Mouse (Mus musculus) kidney, adult 10 weeks (tissue): ENCODE data around the gene Fiz1. TPM values are rescaled to one million over a fixed set of nuclear protein-coding genes. Genes with fewer than 3 reads are reported as not detected.

ENCODE experiments used
- polyA plus RNA-seq: library from polyadenylated mRNA; stranded (reverse); fragments of 350-450 nt; fragmentation: Illumina TruSeq; extraction: RNeasy Lipid Tissue Mini Kit (QIAGEN cat#74804); gene quantifications from one replicate; pipeline ENCODE4 v1.2.3, GENCODE M21; 2014; ENCODE audit warnings: low read depth, low replicate concordance

Fiz1 gene
- 11.1 TPM for polyA plus RNA-seq

DNA sequence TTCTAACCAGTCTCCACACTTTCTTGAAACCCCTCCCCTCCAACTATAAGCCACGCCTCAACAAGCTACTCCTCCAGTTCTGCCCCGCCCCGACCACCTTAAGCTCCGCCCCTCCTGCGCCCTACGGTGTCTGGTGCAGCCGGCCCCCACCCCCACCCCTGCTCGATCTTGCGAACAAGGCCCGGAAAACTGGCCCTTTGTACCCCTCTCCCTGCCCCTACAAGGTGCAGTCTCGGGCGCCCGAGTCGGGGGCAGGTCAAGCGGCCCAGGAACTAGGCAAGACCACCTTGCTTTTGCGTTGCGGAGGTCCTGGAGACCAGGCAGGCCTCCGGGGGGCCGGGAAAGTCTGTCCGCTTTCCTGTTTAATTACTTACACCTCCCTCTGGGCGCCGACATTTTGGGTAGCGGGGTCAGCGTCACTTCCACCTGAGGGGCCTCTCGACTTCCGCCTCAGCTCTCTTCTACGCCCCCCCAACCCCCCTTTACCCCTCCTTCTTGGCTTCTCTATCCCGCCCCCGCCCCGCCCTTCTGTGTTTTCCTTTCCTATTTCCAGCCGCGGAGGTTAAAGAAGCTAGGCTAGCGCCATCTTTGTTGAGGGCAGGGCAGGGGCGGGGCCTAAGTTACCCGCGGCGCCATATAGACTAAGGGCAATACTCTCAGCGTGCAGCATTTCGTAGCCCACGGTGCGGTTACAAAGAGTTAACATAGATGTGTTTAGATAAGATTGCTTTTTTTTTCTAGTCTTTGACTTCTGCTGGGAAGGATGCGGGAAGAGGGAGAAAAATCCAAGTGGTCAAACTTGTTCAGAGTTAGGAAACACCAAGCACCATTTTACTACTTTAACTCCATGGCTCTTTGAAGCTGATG is at the start of gene Fiz1, which contains the start of gene Zfp524:
Gene Fiz1 (minus strand): TSS at position 447 of the 867 bp plus-strand sequence.
Gene Zfp524 (plus strand): TSS at position 165 of the 867 bp plus-strand sequence.

DNA sequence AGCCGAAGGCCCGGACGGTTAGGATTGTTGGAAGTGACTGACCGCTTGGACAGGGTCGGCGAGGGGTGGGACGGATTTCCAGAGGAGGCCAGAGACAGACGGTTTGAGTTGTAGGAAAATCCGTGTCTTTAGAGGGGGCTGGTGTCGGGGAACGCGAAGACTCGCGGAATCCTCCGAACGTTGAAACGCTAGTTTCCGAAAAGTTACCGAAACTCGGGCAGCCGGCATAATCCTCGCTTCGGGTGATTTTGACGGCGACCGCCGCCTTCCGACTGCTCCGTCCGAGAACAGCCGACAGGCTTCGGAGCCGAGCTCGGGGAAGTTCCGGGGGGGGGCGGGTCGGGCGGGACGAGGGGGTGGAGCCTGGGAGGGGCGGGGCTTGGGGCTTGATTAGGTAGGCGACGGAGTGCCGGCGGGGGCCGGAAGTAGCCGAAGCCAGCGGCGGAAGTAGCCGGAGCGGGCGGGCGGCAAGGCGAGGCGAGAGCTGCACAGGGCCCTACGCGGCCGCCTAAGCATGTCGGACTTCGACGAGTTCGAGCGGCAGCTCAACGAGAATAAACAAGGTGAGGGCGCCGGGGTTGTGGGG is 47.4 kb upstream of the Fiz1 start, which contains the start of gene U2af2:
Gene U2af2 (plus strand): TSS at position 370 of the 586 bp plus-strand sequence.

GRCm38 (mm10) chr7:5051193-5052192 is 37.0 kb upstream of the Fiz1 start, which contains the start of gene Zfp580:
Zfp580 (plus strand) TSS chr7:5051538.

GRCm38 (mm10) chr7:5038109-5038732 is 23.7 kb upstream of the Fiz1 start, which contains the start of gene Zfp784:
Zfp784 (minus strand) TSS chr7:5038446.

DNA sequence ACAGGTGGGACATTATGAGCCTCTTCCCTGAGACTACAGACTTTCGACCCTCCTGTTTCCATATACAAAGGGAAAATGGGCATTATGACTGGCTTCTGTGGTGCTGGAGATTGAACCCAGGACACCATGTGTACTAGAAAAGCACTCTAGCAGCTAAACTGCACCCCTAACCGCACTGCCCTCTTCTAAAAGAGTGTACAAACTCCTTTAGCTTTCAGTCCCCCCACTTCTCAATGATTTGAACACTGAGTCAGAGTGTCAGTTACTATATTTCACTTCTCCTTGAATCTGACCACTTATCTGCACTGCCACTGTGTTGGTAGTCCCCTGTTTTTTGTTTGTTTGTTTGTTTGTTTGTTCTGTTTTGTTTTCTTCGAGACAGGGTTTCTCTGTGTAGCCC is 19.3 kb upstream of the Fiz1 start, which contains the start of gene 4632433K11Rik:
Gene 4632433K11Rik (plus strand): TSS at position 301 of the 400 bp plus-strand sequence.

GRCm38 (mm10) chr7:5020000-5020681 is 5.6 kb upstream of the Fiz1 start, which contains the start of the genes Zfp865 and Ccdc106:
Zfp865 (plus strand) TSS chr7:5020376.
Ccdc106 (plus strand) TSS chr7:5020553.

DNA sequence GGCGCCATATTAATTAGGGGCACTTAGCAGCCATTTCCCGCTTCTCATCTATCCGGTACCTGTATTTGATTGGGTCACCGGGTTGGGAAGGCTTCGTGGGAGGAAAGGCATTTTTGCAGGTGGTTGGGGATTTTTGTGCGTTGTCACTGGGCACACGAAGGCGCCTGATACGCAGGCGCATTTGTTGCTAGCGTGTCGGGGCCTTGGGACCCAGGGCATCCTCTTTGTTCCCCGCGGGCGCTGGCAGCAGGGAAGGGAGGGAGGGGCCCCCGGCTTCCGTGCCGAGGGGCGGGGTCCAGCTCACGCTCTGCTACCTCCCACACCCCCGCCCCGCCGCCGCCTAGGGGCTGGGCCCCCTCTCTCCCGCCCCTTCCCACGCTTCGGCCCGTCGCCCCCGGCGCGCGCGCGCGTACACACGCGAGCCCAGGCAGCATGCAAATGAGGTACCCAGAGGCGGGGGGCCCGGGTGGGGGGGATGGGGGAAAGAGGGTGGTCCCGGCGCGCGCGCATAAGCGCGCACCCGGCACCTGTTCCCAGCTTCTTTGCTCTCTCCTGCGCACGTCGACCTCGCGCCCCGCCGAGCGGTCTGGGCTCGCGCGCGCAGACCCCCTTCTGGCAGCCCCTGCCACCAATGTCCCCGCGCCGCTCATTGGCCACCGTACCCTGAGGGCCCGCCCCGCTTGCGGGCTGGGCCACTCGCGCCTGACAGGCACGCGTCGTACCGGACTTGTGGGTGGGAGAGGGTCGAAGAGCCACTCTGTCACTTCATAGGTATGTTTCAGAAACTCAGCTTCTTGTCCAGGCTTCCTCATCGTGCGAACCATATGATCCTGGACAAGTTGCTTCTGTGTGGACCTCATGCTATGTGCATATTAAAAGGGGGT is 863 bp upstream of the Fiz1 start, which contains the start of gene Gm44973:
Gene Gm44973 (plus strand): TSS at position 379 of the 884 bp plus-strand sequence.

GRCm38 (mm10) chr7:4996003-4996895 is 18.2 kb downstream of the Fiz1 start, which contains the start of gene Zfp579:
Zfp579 (minus strand) TSS chr7:4996158.

DNA sequence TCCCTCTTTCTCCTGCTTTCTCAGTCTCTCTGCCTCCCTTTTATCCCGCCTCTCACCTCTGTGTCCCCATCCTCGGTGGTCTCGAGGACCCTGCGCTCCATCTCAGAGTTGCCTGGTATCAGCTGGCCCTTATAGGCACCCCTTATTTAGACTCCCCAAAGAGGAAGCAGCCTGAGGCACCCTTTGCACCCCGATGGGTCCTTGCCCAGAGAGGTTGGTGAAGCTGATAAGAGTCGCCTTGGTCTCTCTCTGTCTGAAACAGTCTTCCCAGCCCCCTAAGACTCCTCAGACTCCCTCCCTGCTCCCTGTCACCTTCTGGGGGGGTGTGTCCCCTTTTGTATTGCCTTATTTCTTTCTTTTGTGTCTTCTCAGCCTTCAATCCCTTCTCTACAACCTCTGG is 43.4 kb downstream of the Fiz1 start, which contains the start of gene Sbk3:
Gene Sbk3 (minus strand): TSS at position 101 of the 400 bp plus-strand sequence.

DNA sequence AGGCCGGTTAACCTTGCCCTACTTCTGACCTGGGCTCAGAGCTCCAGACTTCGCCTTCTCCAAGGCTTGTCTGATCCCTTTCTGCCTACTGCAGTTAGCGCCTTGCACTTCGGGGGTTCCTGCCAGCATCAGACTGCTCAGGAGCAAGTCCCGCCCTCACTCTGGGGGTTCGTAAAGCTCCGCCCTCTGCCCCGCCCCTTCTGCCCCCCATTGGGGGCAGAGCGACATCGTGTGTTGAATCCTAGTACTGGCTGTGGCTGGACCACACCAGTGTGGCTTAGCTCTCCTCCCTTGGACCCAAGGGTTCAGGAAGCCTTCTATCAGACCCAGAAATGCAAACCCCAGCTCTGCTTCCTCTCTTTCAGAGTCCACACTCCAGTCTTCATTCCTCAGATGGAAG is 50.2 kb downstream of the Fiz1 start, which contains the start of gene Sbk2:
Gene Sbk2 (minus strand): TSS at position 135 of the 400 bp plus-strand sequence.

Other genes with a start within 250 kb of the Fiz1 start
- not detected for gene Fam71e2, start 243.4 kb downstream of the Fiz1 start, polyA plus RNA-seq
- gene Il11, start 231.8 kb downstream of the Fiz1 start, polyA plus RNA-seq: 0.20 TPM
- not detected for gene Tmem190, start 231.8 kb downstream of the Fiz1 start, polyA plus RNA-seq
- gene Tmem238, start 225.0 kb downstream of the Fiz1 start, polyA plus RNA-seq: 1.3 TPM
- gene Rpl28, start 221.8 kb downstream of the Fiz1 start, polyA plus RNA-seq: 11.3 TPM
- 2.9 TPM for gene Ube2s, start 202.1 kb downstream of the Fiz1 start, polyA plus RNA-seq
- 3.2 TPM for gene Shisa7, start 170.0 kb downstream of the Fiz1 start, polyA plus RNA-seq
- 2.9 TPM for gene Isoc2b, start 144.4 kb downstream of the Fiz1 start, polyA plus RNA-seq
- gene Isoc2a, start 137.5 kb downstream of the Fiz1 start, polyA plus RNA-seq: 5.4 TPM
- gene Gm36210, start 108.2 kb downstream of the Fiz1 start, polyA plus RNA-seq: not detected
- not detected for gene Zfp628, start 99.5 kb downstream of the Fiz1 start, polyA plus RNA-seq
- 0.57 TPM for gene Nat14, start 92.7 kb downstream of the Fiz1 start, polyA plus RNA-seq
- gene Ssc5d, start 88.9 kb downstream of the Fiz1 start, polyA plus RNA-seq: not detected
- gene Sbk2, start 50.3 kb downstream of the Fiz1 start, polyA plus RNA-seq: not detected
- not detected for gene Sbk3, start 43.5 kb downstream of the Fiz1 start, polyA plus RNA-seq
- gene Zfp579, start 18.5 kb downstream of the Fiz1 start, polyA plus RNA-seq: 10.8 TPM
- not detected for gene Zfp524, start 282 bp downstream of the Fiz1 start, polyA plus RNA-seq
- not detected for gene Gm44973, start 799 bp upstream of the Fiz1 start, polyA plus RNA-seq
- 2.9 TPM for gene Zfp865, start 5.7 kb upstream of the Fiz1 start, polyA plus RNA-seq
- gene Ccdc106, start 5.9 kb upstream of the Fiz1 start, polyA plus RNA-seq: 0.49 TPM
- 3.2 TPM for gene 4632433K11Rik, start 19.4 kb upstream of the Fiz1 start, polyA plus RNA-seq
- gene Zfp784, start 23.7 kb upstream of the Fiz1 start, polyA plus RNA-seq: 5.4 TPM
- gene Zfp580, start 36.8 kb upstream of the Fiz1 start, polyA plus RNA-seq: 0.57 TPM
- gene U2af2, start 47.4 kb upstream of the Fiz1 start, polyA plus RNA-seq: 6.9 TPM
- gene Epn1, start 65.5 kb upstream of the Fiz1 start, polyA plus RNA-seq: 0.93 TPM
- gene Rfpl4, start 102.3 kb upstream of the Fiz1 start, polyA plus RNA-seq: not detected
- 3.3 TPM for gene Rasl2-9, start 111.3 kb upstream of the Fiz1 start, polyA plus RNA-seq
- not detected for gene Vmn1r55, start 135.0 kb upstream of the Fiz1 start, polyA plus RNA-seq
- not detected for gene Vmn1r56, start 182.1 kb upstream of the Fiz1 start, polyA plus RNA-seq
- gene Vmn1r57, start 203.8 kb upstream of the Fiz1 start, polyA plus RNA-seq: not detected